Mouse (Mus musculus) forebrain, postnatal 0 days (tissue): ENCODE results near the gene Cdk5r1. TPM values are rescaled to one million over a fixed set of nuclear protein-coding genes. Genes with fewer than 3 reads are reported as not detected.

Experiments
- ATAC-seq: fragments of 200-750 bp; cut with Nextera tagmentation; 2 replicates; pipeline ENCODE4 v1.8.0; 2017; ENCODE audit warnings: mild to moderate bottlenecking, moderate library complexity
- DNase-seq: peaks from one replicate; pipeline ENCODE4 v3.0.0-alpha.2; 2015
- H3K27ac ChIP-seq: fragments of 300-500 bp; sonication (generic); 2 replicates; pipeline ENCODE4 v1.5.1; 2014; ENCODE audit warnings: low read depth, mild to moderate bottlenecking, antibody characterized with exemption, low read length, moderate library complexity, mixed read lengths
- H3K27me3 ChIP-seq: fragments of 300-500 bp; sonication (generic); 2 replicates; pipeline ENCODE4 v1.6.1; 2014; ENCODE audit warnings: mild to moderate bottlenecking, low read length, mixed read lengths; ENCODE audit not compliant: insufficient read depth
- H3K36me3 ChIP-seq: fragments of 300-500 bp; sonication (generic); 2 replicates; pipeline ENCODE4 v1.6.1; 2014; ENCODE audit warnings: mild to moderate bottlenecking, moderate library complexity; ENCODE audit not compliant: insufficient read depth
- H3K4me1 ChIP-seq: fragments of 300-500 bp; sonication (generic); 2 replicates; pipeline ENCODE4 v1.6.1; 2014; ENCODE audit warnings: antibody characterized with exemption; ENCODE audit not compliant: insufficient read depth
- H3K4me2 ChIP-seq: fragments of 300-500 bp; sonication (generic); 2 replicates; pipeline ENCODE4 v1.6.1; 2014; ENCODE audit warnings: low read depth, mild to moderate bottlenecking, moderate library complexity
- H3K4me3 ChIP-seq: fragments of 300-500 bp; sonication (generic); 2 replicates; pipeline ENCODE4 v1.5.1; 2014; ENCODE audit warnings: low read depth, low read length, mixed read lengths
- H3K9ac ChIP-seq: fragments of 300-500 bp; sonication (generic); 2 replicates; pipeline ENCODE4 v1.6.1; 2014; ENCODE audit warnings: mild to moderate bottlenecking
- H3K9me3 ChIP-seq: fragments of 300-500 bp; sonication (generic); 2 replicates; pipeline ENCODE4 v1.6.1; 2016; ENCODE audit warnings: low read length
- CTCF ChIP-seq: sonication (generic); IDR thresholded peaks from 2 replicates; pipeline ENCODE4 v1.5.1; 2016; ENCODE audit warnings: antibody characterized with exemption, control low read depth, low read depth
- WGBS: fragments of 180-500 bp; shearing (Covaris S2); extraction: QIAGEN DNeasy Blood & Tissue Kit; methylation state at CpG from one replicate; pipeline ENCODE4 v1.1.7; 2014; 5-methylcytosine and 5-hydroxymethylcytosine counted together
- polyA plus RNA-seq: library from polyadenylated mRNA; unstranded; fragments of >200 nt; fragmentation: Nextera tagmentation; extraction: Ambion mirVana; gene quantifications from 2 replicates; pipeline ENCODE4 v1.2.1, GENCODE M21; 2015
- total RNA-seq: library from RNA; depleted of rRNA; stranded (reverse); fragments of >200 nt; gene quantifications from 2 replicates; pipeline ENCODE4 v1.2.3, GENCODE M21; 2014; rRNA removed

The Cdk5r1 gene
- total RNA-seq (392 and 416 TPM in 2 replicates), polyA plus RNA-seq (117 and 122 TPM in 2 replicates)

DNA sequence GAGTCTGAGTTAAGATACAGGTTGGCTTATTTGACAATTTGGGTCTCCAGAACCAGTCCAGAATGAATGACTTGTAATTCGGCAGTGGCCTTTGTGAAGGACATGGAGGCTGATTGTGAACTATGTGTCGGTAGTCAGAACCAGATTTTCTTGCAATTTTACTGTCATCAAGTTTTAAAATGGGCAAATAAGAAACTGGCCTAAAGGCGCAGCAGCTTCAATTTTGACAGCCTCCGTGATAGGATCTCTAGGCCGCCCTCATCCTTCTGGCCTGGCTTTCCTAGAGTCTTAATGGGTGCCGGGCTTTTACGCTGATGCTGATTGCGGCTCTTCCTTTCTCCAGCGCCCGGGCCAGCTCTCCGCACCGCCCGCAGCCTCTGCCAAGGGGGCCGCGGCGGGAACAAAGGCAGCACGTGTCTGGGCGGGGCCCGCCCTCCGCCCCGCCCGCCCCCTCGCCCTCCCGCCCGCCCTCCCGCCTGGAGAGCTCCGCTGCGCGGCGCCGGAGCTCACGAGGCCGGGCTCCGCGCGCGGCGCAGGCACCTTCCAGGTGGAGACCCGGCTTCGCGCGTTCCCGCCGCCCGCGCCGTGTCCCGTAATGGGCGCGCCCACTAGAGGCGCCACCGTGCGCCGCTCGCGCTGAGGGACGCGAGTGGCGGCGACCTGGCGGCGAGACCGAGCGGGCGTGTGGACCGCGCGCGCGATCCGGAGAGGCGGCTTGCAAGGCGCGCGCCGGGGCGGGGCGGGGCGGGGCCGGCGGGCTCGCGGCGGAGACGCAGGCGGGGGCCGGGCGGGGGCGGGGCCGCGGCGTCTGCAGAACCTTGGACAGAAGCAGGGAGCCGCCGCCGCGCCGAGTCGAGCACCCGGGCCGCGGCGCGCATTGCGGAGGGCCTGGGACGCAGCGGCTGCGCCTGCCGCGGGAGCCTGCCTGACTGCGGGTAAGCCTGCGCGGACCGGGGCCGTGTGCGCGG is at the start of gene Cdk5r1:
Gene Cdk5r1, plus strand, starts transcription at position 802 of the 968 bp plus-strand sequence.
- H3K4me2 ChIP-seq: peak within 1 kb of the TSS; percentile 88
- H3K4me3 ChIP-seq: peak within 1 kb of the TSS; percentile 97
- peak; percentile 99 for DNase-seq
- H3K27me3 ChIP-seq: no peaks in the 10 kb centered on the region
- H3K9me3 ChIP-seq: no peaks in the 10 kb centered on the region
- TF ChIP-seq CTCF: peak; percentile 80
- 2% methylated on average over 71 of the region's 116 CpGs for WGBS
- peaks cover 7% of the 10 kb centered on the region; the same call in 1 of the 2 replicates for H3K36me3 ChIP-seq
- H3K27ac ChIP-seq: peak within 1 kb of the TSS; percentile 99
- ATAC-seq: peak; percentile 88
- peak within 1 kb of the TSS; percentile 99 for H3K9ac ChIP-seq
- peaks cover 13% of the 10 kb centered on the region; the same call in 1 of the 2 replicates for H3K4me1 ChIP-seq

DNA sequence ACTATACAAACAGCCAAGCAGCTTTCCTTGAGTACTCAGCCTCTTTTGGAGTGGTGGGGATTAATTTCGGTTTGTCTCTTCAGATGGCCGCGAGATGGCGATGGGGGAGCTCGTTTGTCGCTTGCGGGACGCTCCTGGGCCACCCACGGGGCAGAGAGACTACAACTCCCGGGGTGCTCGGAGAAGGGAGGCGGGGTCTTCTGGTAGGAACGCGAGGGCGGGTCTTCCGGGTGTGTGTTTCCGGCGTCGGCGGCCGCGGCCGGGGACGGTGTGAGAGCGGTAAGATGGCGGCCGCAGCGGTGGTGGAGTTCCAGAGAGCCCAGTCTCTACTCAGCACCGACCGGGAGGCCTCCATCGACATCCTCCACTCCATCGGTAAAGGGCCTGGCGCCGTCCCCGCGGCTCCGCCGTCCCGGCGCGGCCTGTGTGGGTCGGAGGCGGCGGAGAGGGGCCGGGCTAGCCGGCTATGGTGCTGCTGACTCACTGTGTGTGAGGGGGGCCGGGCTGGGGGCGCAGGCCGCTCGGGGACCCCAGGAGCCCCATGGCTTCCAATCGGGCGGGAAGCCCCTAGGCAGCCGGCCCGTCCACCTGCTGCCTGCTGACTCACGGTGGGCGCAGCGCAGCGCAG is 48.3 kb upstream of the Cdk5r1 start, which contains the start of gene Psmd11:
Gene Psmd11, plus strand, starts transcription at position 235 of the 628 bp plus-strand sequence.
- peak; percentile 86 for TF ChIP-seq CTCF
- Histone ChIP-seq H3K9me3 (no peaks in the 10 kb centered on the region), H3K27me3 (no peaks in the 10 kb centered on the region), H3K4me3 (peak within 1 kb of the TSS; percentile 94), H3K4me2 (peak within 1 kb of the TSS; percentile 84), H3K36me3 (peaks cover 14% of the 10 kb centered on the region), H3K4me1 (0 out of 2 replicates have a peak, but pooled peaks cover 3% of the 10 kb centered on the region), H3K9ac (peak within 1 kb of the TSS; percentile 95), H3K27ac (peak within 1 kb of the TSS; percentile 88)
- ATAC-seq: peak; percentile 100
- 1% methylated on average over 52 of the region's 58 CpGs for WGBS
- peak; percentile 98 for DNase-seq

DNA sequence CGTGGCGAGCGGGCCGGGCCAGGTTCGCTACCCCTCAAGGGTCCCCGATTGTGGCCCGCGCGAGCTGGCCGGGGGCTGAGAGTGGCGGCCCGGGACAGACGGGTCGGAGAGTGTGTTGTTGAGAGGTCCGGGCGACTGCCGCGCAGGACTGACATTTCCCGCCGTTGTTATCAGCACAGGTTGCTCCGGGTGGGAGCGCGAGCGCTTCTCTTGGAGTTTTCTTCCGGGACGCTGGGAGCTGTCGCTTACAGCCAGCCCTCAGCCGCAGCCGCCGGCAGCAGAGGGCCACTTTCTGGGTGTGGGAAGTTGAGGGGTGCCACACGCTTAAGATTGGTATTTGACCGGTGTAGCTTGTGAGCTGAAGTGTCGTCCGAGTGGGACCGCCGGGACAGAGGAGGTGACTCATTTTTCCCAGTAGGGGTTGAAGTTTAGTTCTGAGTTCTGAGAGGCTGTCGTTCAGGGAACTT is 47.8 kb upstream of the Cdk5r1 start:
- Histone ChIP-seq H3K9ac (peak overlapping the region; percentile 95), H3K36me3 (peaks cover 17% of the 10 kb centered on the region), H3K27ac (peak overlapping the region; percentile 88), H3K4me1 (0 out of 2 replicates have a peak, but pooled peaks cover 3% of the 10 kb centered on the region), H3K27me3 (no peaks in the 10 kb centered on the region), H3K4me2 (peak overlapping the region; percentile 84), H3K9me3 (no peaks in the 10 kb centered on the region), H3K4me3 (peak overlapping the region; percentile 94)
- no peak for TF ChIP-seq CTCF
- DNase-seq (peak; percentile 39), ATAC-seq (no peak; the same call in 1 of the 2 replicates)
- 1% methylated on average over 36 of the region's 37 CpGs for WGBS

DNA sequence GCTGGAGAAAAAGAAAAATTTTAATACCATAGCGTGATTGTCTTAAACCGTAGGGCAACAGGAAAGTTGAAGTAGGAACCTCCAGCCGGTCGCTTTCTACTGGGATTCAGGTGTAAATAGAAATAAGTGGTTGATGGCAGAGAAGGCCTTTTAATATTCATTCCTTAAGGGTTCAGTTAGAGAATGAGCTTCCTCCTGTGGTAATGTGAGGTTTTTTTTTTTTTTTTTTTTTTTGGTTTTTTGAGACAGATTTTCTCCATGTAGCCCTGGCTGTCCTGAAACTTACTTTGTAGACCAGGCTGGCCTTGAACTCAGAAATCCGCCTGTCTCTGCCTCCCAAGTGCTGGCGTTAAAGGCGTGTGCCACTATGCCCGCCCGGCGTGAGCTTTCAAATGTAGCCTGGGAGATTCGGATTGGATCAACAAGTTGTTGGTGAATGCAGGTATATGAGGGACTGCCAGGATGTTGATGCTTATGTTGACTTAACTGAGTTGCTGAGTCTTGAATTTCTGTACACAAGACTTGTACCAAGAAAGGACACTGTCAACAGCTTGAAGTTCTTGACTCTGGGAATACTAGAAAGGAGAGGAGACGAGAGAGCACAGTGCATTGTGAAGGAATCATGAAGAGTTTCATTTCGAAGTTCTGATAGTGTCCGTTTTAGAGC is 47.2 kb upstream of the Cdk5r1 start:
- DNase-seq (no peak), ATAC-seq (no peak)
- peak overlapping the region; percentile 84 for H3K4me2 ChIP-seq
- H3K27me3 ChIP-seq: no peaks in the 10 kb centered on the region
- 60% methylated on average over 14 of the region's 14 CpGs for WGBS
- no peaks in the 10 kb centered on the region for H3K9me3 ChIP-seq
- H3K27ac ChIP-seq: no peak overlapping the region
- peaks cover 20% of the 10 kb centered on the region for H3K36me3 ChIP-seq
- H3K4me1 ChIP-seq: 0 out of 2 replicates have a peak, but pooled peaks cover 3% of the 10 kb centered on the region
- no peak for TF ChIP-seq CTCF
- peak overlapping the region; percentile 95 for H3K9ac ChIP-seq
- peak overlapping the region; percentile 94 for H3K4me3 ChIP-seq

DNA sequence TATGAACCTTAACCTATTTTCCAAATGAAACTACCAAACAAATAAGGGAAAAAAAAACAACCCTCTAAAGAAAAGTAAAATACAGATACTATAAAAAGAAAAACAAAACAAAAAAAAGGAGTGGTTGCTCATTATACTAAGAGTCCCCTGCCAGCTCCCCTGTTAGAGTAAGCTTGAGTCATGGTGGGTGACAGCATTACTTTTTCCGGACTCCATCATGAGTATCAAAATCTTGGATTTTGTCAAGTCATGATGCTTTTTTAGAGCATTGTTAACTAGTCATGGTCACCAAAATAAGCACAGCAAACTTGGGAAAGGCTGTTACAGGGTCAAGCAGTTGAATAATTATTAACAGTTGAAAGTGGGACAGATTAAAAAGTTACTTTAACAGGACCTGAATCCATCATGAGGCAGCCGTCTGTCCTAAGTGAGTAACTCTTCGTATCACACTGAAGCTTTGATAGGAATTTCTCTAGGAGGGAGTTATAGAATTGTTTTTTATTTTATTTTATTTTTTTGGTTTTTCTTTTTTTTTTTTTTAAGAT is 46.4 kb upstream of the Cdk5r1 start:
- no peaks in the 10 kb centered on the region for H3K27me3 ChIP-seq
- H3K9me3 ChIP-seq: no peaks in the 10 kb centered on the region
- no peak for TF ChIP-seq CTCF
- 96% methylated on average over 3 of the region's 3 CpGs for WGBS
- H3K4me1 ChIP-seq: 0 out of 2 replicates have a peak, but pooled peaks cover 3% of the 10 kb centered on the region
- DNase-seq: no peak
- peaks cover 22% of the 10 kb centered on the region for H3K36me3 ChIP-seq
- H3K4me2 ChIP-seq: no peak overlapping the region
- no peak overlapping the region for H3K27ac ChIP-seq
- no peak for ATAC-seq
- no peak overlapping the region for H3K9ac ChIP-seq
- H3K4me3 ChIP-seq: no peak overlapping the region

DNA sequence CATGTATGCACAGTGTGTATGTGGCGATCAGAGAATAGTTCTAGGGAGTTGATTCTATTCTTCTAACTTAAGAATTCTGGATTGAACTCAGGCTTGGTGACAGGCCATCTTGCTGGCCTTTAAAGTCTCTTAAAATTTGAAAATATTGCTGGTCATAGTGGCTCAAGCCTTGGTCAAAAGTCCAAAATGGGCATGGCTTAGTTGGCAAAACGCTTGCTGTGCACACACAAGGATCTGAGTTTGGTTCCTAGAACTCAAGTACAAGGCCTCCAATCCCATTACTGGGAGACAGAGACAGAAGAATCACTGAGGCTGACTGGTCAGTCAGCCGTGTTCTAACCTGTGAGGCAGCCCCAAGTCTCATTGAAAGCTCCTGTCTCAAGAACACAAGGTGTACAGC is 29.9 kb upstream of the Cdk5r1 start:
- WGBS: 95% methylated on average over 3 of the region's 3 CpGs
- Histone ChIP-seq H3K36me3 (peaks cover 28% of the 10 kb centered on the region; the same call in 1 of the 2 replicates), H3K9me3 (no peaks in the 10 kb centered on the region), H3K27ac (no peak overlapping the region), H3K4me1 (no peaks in the 10 kb centered on the region), H3K9ac (no peak overlapping the region), H3K4me3 (no peak overlapping the region), H3K27me3 (no peaks in the 10 kb centered on the region), H3K4me2 (no peak overlapping the region)
- TF ChIP-seq CTCF: no peak
- no peak for ATAC-seq
- no peak for DNase-seq
